Mouse (Mus musculus): ENCODE measurements around the gene Itga8. TPM values are rescaled to one million over a fixed set of nuclear protein-coding genes. Genes with fewer than 3 reads are reported as not detected.

Gene Itga8
- polyA plus RNA-seq (2017; shearing (Covaris generic)): not detected

- ATAC-seq: peak; percentile 63
Observed at GRCm38 (mm10) chr2:12301431-12302170, at the start of gene Itga8. Gene Itga8 (minus strand): TSS chr2:12301922.

DNA sequence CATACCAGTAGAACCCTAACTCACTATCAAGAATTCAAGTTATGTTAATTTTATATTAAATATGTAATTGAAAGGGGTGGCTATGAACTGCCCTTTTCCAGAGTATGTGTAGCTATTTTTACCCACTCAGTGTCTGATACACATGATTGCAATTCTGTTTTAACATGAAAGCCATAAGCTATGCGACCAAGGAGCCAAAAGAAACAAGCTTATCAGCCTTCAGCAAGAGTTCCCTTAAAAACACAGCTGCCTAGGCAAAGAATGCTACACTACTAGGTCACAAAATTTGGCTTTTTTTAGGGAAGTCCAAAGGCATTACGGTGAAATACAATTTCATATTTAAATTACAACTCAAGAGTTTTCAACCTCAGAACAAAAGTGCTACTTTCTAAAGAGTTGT lies 47.2 kb upstream of the Itga8 start:
- no peak for ATAC-seq

DNA sequence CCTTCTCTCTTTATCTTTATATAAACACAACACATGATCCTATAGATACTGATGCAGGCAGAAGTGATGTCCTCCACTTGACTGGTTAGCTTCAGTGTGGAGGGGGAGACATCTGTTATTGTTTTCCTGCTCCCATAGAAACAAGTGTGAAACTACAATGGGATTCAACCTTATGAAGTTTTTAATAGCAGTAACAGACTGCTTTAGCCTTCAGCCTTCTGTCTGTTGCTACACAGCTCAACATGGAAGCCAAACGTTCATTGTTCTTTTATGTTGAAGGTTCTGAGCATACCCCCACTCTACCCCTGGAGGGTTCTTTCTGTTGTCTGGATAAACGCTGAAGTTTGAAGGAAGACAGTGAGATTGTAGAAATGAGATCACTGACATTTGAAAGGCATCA lies 30.2 kb upstream of the Itga8 start:
- no peak for ATAC-seq

DNA sequence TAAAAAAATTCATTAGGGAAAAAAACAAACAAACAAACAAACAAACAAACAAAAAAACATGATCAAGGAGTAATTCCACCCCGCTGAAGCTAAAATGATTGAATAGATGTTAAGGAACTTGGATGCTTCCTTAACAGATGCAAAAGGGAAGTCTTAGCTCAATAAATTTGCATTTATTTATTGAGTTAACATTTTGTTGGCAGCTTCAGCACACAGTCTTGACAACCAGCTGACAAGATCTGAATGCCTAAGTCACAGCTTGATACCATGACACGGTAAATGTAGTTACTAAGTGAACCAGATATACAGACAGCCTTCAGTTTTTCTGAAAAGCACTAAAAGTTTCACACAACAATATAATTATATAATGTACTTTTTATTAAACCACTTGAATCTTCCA lies 27.9 kb upstream of the Itga8 start:
- ATAC-seq: no peak

DNA sequence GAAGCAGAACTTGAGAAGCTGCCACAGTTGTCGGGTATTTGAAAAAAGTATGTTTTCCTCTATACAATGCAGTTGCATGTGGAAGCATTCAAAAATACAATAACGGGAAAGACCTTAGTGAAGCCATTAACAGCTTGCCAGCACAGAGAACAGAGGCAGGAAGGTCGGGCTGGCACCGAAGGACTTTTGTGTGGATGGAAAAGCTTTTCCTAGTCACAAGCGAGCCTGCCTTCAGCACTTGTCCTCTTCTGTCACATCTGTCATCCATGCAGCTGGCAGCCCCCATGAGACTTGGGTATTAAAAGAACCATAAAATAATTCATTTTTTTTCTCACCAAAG lies 27.3 kb upstream of the Itga8 start:
- ATAC-seq: no peak

DNA sequence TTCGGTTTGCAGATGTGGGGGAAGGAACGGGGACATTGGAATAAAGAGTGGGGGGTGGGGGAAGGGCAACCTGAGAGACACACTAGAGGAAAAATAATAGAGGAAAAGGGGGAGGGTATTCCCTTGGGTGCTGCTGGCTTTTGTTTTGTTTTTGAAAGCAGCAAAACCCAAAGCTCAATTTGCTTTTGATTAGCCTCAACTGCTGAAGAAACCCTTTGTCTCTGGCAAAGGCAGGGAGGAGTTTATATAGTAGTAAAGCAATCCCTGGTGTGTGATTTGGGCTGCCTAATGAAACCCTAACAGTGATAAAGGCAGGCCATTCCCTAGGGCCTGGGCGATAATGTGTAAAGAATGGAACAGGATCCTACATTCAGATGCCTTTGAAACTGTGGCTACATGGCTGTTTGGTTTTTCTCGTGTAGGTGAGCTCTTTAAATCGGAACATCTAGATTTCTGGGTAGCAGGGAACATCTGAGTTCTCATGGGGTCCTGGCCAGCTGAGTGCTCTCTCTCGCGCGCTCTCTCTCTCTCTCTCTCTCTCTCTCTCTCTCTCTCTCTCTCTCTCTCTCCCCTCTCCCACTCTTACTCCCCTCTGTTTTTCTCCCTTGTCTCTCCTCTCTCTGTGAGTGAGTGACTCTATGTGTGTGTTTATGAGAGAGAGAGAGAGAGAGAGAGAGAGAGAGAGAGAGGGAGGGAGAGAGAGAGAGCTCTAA lies 26.8 kb upstream of the Itga8 start:
- ATAC-seq: no peak

GRCm38 (mm10) chr2:12327691-12328354 lies 26.1 kb upstream of the Itga8 start:
- no peak for ATAC-seq

- peak; percentile 79 for ATAC-seq
Observed at GRCm38 (mm10) chr2:12327216-12327615, 25.5 kb upstream of the Itga8 start.

- ATAC-seq: no peak
Observed at GRCm38 (mm10) chr2:12325868-12326267, 24.1 kb upstream of the Itga8 start.

DNA sequence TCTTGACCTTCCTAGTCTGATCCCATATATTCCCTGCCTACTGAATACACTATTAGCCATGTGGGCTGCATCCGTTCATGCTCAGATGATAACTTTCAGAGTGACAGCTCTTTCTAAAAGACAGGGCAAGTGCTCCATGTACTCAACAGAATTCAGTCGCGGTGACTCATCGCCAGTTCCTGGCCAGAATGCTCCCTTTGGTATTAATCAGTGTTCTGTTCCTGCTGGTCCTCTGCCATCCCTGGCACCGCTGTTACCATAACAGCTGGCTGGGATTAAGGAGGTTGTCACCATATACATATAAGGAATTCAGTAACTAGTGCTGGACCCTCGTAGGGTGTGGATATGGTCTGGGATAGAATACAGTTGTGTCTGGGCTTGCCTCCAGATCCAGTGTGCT lies 23.7 kb upstream of the Itga8 start:
- no peak for ATAC-seq

DNA sequence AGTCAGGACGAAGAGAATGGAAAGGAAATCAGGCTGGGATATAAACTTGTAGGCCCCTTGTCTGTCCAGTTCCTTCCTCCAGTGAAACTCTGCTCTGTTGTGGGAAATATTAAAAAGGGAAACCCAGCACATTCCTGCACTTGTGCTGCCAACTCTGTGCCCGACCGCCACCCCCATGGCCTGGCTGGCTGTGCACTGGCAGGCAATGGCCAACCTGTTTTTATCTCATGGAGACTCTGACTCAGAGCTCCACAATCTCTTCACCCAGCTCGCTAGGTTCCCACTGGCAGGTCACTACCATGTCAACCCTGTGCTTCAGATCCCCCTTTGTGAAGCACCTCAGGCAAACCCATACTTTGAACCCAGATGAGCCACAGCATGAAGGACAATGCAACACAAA lies 19.2 kb upstream of the Itga8 start:
- ATAC-seq: no peak

- ATAC-seq: no peak
Observed at GRCm38 (mm10) chr2:12318715-12319114, 17.0 kb upstream of the Itga8 start.

DNA sequence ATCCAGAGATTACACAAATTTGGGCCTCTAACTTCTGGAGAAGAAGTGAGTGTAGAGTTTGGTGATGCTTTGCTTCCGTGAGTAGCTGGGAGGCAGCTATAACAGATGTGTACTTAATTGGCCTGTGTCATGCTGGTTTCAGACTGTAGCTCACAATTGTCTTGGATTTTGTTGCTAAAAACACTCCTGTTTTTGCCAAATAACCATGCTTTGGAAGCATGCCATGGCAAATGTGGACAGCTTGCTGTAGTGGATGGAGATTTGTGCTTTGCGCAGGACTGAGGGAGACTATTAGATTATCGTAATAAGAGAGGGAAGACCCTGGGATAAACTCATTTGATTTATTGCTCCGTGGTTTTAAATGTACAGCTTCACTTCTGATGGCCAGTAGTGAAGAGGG lies 16.3 kb upstream of the Itga8 start:
- no peak for ATAC-seq

- no peak for ATAC-seq
Observed at GRCm38 (mm10) chr2:12317343-12317742, 15.6 kb upstream of the Itga8 start.

- no peak for ATAC-seq
Observed at GRCm38 (mm10) chr2:12316361-12316760, 14.6 kb upstream of the Itga8 start.

DNA sequence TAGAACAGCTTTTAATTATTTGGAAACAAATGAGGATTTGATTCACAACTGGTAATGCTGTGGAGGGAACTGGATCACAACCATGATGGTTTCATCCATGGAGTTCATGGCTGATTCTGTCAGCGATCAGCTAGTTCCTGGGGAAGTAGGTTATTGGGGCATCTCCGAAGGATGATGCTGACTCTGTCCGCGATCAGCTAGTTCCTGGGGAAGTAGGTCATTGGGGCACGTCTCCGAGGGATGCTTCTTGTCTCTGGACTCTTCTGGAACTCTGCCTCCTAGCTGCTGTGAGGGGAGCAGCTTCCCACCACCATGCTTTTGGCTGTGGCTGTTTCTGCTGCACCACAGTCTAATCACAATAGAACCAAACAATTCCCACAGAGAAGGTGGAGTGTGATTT lies 12.3 kb upstream of the Itga8 start:
- no peak for ATAC-seq

GRCm38 (mm10) chr2:12308466-12308865 lies 6.7 kb upstream of the Itga8 start:
- no peak for ATAC-seq

GRCm38 (mm10) chr2:12307311-12307710 lies 5.6 kb upstream of the Itga8 start:
- no peak for ATAC-seq

GRCm38 (mm10) chr2:12305064-12305650 lies 3.4 kb upstream of the Itga8 start:
- no peak for ATAC-seq

DNA sequence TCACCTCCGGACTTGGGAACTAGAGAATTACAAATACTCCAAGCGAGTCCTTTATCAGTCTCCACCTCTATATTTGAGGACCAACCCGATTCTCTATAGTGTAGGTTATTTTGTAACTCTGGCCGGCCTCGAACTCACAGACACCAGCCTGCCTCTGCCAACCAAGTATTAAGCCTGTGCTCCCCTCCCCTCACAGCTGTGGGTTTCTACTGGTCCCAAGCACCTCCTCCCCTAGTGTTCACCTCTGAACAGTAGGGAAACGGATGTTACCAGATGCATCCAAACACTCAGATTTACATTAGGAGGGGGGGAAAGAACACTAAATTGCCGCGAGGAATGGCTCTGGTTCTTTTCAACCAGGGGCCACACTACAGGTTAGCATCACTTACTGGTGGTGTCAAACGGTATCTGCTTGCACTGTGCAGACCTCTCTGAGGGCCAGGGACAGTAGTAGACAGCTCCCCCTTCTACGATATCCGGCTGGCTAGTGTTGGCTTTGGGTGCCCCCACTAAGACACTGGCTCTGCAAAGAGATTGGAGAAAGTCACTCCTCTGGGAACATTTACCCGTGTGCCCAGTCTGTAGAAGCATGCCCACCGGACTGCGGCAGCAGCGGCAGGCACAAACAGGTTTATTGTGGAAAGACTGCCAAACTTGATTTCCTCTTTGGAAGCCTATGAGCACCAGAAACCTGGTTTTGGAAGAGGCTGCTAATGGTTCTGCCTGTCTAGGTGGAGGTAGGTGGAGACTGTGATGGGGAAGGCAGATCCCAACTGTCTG lies 1.1 kb downstream of the Itga8 start:
- ATAC-seq: no peak

GRCm38 (mm10) chr2:12297287-12297686 lies 4.4 kb downstream of the Itga8 start:
- ATAC-seq: no peak

GRCm38 (mm10) chr2:12295150-12295549 lies 6.6 kb downstream of the Itga8 start:
- no peak for ATAC-seq

DNA sequence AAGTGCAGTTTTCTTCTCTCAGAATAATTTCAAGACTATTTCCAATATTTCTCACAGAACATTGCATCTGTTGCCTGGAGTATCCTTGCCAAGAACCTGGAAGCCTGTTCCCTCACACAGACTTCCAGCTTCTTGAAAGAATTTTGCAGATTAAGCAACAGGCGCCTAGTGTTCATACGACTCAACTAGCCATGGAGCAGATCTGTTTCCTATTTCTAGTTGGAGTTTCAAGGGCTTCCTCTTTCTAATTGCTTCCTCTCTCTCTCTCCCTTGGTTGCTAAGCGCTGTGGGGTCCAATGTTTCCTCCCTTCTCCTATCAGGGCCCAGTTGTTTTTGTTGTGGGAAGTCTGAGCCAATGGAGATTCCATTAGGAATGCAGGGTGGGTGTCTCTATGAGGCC lies 7.7 kb downstream of the Itga8 start:
- ATAC-seq: no peak

Measured in activated CD4-positive, CD25-positive, alpha-beta regulatory T cell, adult 4 months (primary cell).